Mouse (Mus musculus) ES-E14 (cell line): Measurements from ENCODE around the gene Dchs1. TPM values are rescaled to one million over a fixed set of nuclear protein-coding genes. Genes with fewer than 3 reads are reported as not detected.

Experiments
- DNase-seq: peaks from one replicate; pipeline ENCODE4 v3.0.0-alpha.2; 2013; ENCODE audit warnings: low read depth, low spot score
- H3K27ac ChIP-seq: 2 replicates; pipeline ENCODE4 v1.5.1; 2012; ENCODE audit warnings: low read depth, mild to moderate bottlenecking, low read length, moderate library complexity, mixed read lengths; ENCODE audit not compliant: poor library complexity, insufficient read depth, severe bottlenecking
- H3K36me3 ChIP-seq: 2 replicates; pipeline ENCODE4 v1.6.1; 2012; ENCODE audit warnings: mild to moderate bottlenecking, low read length, moderate library complexity, mixed read lengths; ENCODE audit not compliant: control insufficient read depth, poor library complexity, insufficient read depth, severe bottlenecking
- H3K4me1 ChIP-seq, 2 experiments: fragments of 150-350 bp in 1 of 2; sonication (generic) in 1 of 2; 2 replicates each; pipeline ENCODE4 v1.6.1; 2012; ENCODE audit warnings: low read length in 2 of 2, mild to moderate bottlenecking in 1 of 2, mixed read lengths in 1 of 2; ENCODE audit not compliant: control insufficient read depth in 2 of 2, insufficient read depth in 2 of 2, poor library complexity in 1 of 2
- H3K4me3 ChIP-seq, 2 experiments: fragments of 150-350 bp in 1 of 2; sonication (generic) in 1 of 2; 2 replicates each; pipeline ENCODE4 v1.5.1; 2012; ENCODE audit warnings: low read length in 2 of 2, low read depth in 1 of 2, mild to moderate bottlenecking in 1 of 2, mixed read lengths in 1 of 2; ENCODE audit not compliant: insufficient read depth in 1 of 2, poor library complexity in 1 of 2, severe bottlenecking in 1 of 2
- H3K9ac ChIP-seq: 2 replicates; pipeline ENCODE4 v1.6.1; 2012; ENCODE audit warnings: low read depth, mild to moderate bottlenecking, low read length, mixed read lengths; ENCODE audit not compliant: poor library complexity, insufficient read depth, severe bottlenecking
- H3K9me3 ChIP-seq: fragments of 150-350 bp; sonication (generic); 2 replicates; pipeline ENCODE4 v1.6.1; 2012; ENCODE audit warnings: low read depth, mild to moderate bottlenecking, low read length; ENCODE audit not compliant: control insufficient read depth, insufficient read depth
- CHD2 ChIP-seq: IDR thresholded peaks from 2 replicates; pipeline ENCODE4 v1.6.1; 2014; ENCODE audit warnings: mild to moderate bottlenecking, low read depth, low read length, inconsistent platforms
- HCFC1 ChIP-seq: IDR thresholded peaks from 2 replicates; pipeline ENCODE4 v1.6.1; 2012; ENCODE audit warnings: low read length, inconsistent platforms, borderline replicate concordance; ENCODE audit not compliant: insufficient read depth
- MAFK ChIP-seq: IDR thresholded peaks from 2 replicates; pipeline ENCODE4 v1.6.1; 2014; ENCODE audit warnings: mild to moderate bottlenecking, low read depth, low read length, inconsistent platforms; ENCODE audit not compliant: insufficient read depth
- ZC3H11A ChIP-seq: IDR thresholded peaks from 2 replicates; pipeline ENCODE4 v1.6.1; 2012; ENCODE audit warnings: low read depth, mild to moderate bottlenecking, inconsistent platforms, low read length, borderline replicate concordance
- ZNF384 ChIP-seq: IDR thresholded peaks from 2 replicates; pipeline ENCODE4 v1.6.1; 2012; ENCODE audit warnings: low read depth, low read length, inconsistent platforms
- in situ Hi-C, 2 experiments: fragments of 600-800 bp; cut with MboI; formaldehyde crosslinking; loops; one replicate each; pipeline ENCODE4 v1.15.1; 2025; ENCODE audit warnings: low sequenced_read_pairs in 2 of 2, inconsistent platforms in 1 of 2; ENCODE audit not compliant: unreplicated experiment in 2 of 2
- total RNA-seq: library from RNA; depleted of rRNA; stranded (reverse); fragments of 300-350 nt; gene quantifications from 2 replicates; pipeline ENCODE4 v1.2.3, GENCODE M21; 2012; rRNA removed

Dchs1 gene
- total RNA-seq = 1.5 and 3.3 TPM in 2 replicates

- TF ChIP-seq CHD2 = no peak
- TF ChIP-seq ZC3H11A = no peak
- TF ChIP-seq MAFK = no peak
- no peak for TF ChIP-seq ZNF384
- no peak for TF ChIP-seq HCFC1
- peak within 1 kb of the TSS; percentile 21; the same call in 1 of the 2 replicates for H3K9ac ChIP-seq
- H3K9me3 ChIP-seq = no peaks in the 10 kb centered on the region
- H3K4me3 ChIP-seq = peak within 1 kb of the TSS; percentile 59 to 63
- no peak within 1 kb of the TSS for H3K27ac ChIP-seq
- DNase-seq = no peak
- H3K36me3 ChIP-seq = no peaks in the 10 kb centered on the region
- in situ Hi-C loops = no loop called here
- H3K4me1 ChIP-seq = 0 out of 4 replicates have a peak, but pooled peaks cover 1 to 2% of the 10 kb centered on the region in 2 experiments
Measured at GRCm38 (mm10) chr7:105787285-105788140, at the start of gene Dchs1. Dchs1 (minus strand) TSS chr7:105787654.

GRCm38 (mm10) chr7:105824281-105824680 is 36.8 kb upstream of the Dchs1 start:
- Histone ChIP-seq H3K9me3 (no peaks in the 10 kb centered on the region), H3K27ac (no peak overlapping the region), H3K4me3 (no peak overlapping the region), H3K4me1 (no peaks in the 10 kb centered on the region), H3K36me3 (no peaks in the 10 kb centered on the region), H3K9ac (no peak overlapping the region)
- TF ChIP-seq CHD2 (no peak), ZNF384 (no peak), MAFK (no peak), ZC3H11A (no peak), HCFC1 (no peak)
- DNase-seq = no peak
- in situ Hi-C loops = loop anchor here in 1 of 2 experiments (25.0 kb wide), 1 partner anchor 1612 kb away; the partner anchor contains the start of gene Trim6

- TF ChIP-seq ZC3H11A = no peak
- TF ChIP-seq CHD2 = no peak
- no peak for TF ChIP-seq MAFK
- no peak for TF ChIP-seq HCFC1
- TF ChIP-seq ZNF384 = no peak
- in situ Hi-C loops = loop anchor here in 1 of 2 experiments (25.0 kb wide), 1 partner anchor 1606 kb away; the partner anchor contains the start of gene Trim6
- Histone ChIP-seq H3K4me3 (no peak overlapping the region), H3K9ac (no peak overlapping the region), H3K27ac (no peak overlapping the region), H3K36me3 (no peaks in the 10 kb centered on the region), H3K4me1 (no peaks in the 10 kb centered on the region), H3K9me3 (no peaks in the 10 kb centered on the region)
- no peak for DNase-seq
Measured at GRCm38 (mm10) chr7:105818483-105818882, 31.0 kb upstream of the Dchs1 start.

- H3K36me3 ChIP-seq = no peaks in the 10 kb centered on the region
- no peak overlapping the region for H3K9ac ChIP-seq
- no peak for DNase-seq
- in situ Hi-C loops = loop anchor here in 1 of 2 experiments (25.0 kb wide), 1 partner anchor 1604 kb away; the partner anchor contains the start of gene Trim6
- no peaks in the 10 kb centered on the region; a peak in 1 of 4 replicates for H3K4me1 ChIP-seq
- TF ChIP-seq ZC3H11A (no peak), CHD2 (no peak), HCFC1 (no peak), MAFK (no peak), ZNF384 (no peak)
- no peak overlapping the region for H3K27ac ChIP-seq
- no peak overlapping the region for H3K4me3 ChIP-seq
- H3K9me3 ChIP-seq = no peaks in the 10 kb centered on the region
Measured at GRCm38 (mm10) chr7:105816736-105817135, 29.3 kb upstream of the Dchs1 start.
